Mouse (Mus musculus) stomach, postnatal 0 days (tissue): ENCODE measurements around the gene Mfsd6.

Experiments
- CTCF ChIP-seq: IDR thresholded peaks from 2 replicates; pipeline ENCODE4 v1.5.1; 2016; ENCODE audit warnings: antibody characterized with exemption, low read depth, mild to moderate bottlenecking, moderate library complexity
- EP300 ChIP-seq: optimal IDR thresholded peaks from 2 replicates; pipeline ENCODE3; 2016; ENCODE audit warnings: antibody characterized with exemption

DNA sequence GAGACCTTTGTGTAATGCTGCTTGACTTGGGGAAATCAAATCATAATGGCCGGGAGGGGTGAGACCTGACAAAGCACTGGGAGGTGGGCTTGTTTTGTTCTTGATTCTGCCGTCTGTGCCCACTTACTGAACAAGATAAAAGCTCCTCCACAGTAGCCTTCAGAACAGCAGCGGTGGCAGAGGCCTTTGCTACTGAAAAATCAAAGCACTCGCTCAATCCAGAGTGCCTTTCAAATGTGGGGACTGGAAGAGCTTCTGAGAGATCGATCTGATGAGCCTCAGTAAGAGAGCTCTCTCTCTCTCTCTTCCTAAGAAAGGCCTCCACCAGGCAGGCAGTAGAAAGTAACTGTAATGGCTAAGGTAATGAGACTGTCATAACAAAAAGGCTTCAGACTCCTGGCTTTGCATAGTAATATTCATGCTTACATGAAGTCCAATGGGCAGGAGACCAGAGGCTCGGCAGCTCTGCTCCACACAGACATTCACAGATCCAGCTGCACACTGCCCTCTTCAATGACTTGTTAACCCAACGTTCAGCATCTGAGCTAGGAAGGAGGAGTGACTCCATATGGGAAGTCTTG, 58.4 kb downstream of the Mfsd6 start:
- TF ChIP-seq CTCF, result no peak
- no peak for TF ChIP-seq EP300
